Mouse (Mus musculus) testis, postnatal 10 days (tissue): Measurements from ENCODE around the gene Khdrbs1.
A peak's percentile ranks its signal among the peaks of the same experiment; 100 is the strongest.

ENCODE experiments used
- DNase-seq: peaks from one replicate; pipeline ENCODE4 v3.0.0; 2021; ENCODE audit warnings: low spot score

The Khdrbs1 gene

GRCm38 (mm10) chr4:129672878-129673449, 69.1 kb downstream of the Khdrbs1 start:
- no peak for DNase-seq

DNA sequence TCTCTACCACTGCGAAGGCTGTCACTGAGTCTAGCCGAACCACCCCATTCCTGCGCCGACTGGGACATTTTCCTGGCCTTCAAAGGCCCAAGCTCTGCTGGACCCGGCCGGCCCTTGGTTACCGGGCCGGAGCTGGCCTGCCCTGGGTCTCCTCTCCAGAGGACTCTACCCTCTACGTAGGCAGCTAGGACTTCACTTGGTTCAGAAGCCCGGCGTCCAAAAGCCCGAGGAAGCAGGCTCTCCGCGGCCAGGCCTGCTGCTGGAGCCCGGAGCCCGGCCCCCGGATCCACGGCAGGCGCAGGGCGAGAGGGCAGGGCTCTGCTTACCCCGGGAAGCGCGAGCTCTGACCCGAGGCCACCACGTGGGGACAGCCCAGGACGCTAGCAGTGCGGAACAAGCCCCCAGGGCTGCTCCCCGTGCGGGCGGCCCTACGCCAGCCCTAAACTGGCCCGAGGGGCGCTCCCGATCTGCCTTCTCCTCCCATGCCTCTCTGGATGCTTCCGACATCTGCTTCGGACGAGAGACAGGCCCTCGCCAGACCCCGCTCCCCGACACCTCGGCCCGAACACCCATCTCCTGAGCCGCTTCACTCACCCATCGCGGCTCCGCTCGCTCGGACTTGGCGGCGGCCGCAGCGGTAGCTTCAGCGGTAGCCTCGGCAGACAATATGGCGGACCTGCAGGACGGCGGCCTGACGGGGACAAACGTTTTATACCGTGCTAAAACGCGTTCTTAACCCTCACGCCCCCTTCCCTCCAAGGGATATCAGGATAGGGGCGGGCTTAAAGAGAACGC, 69.8 kb downstream of the Khdrbs1 start, which contains the start of gene Kpna6:
Kpna6 (minus strand) TSS at position 685 of the 795 bp plus-strand sequence.
- peak; percentile 91 for DNase-seq

- DNase-seq, result peak; percentile 62
Observed at GRCm38 (mm10) chr4:129671491-129672082, 70.5 kb downstream of the Khdrbs1 start.

DNA sequence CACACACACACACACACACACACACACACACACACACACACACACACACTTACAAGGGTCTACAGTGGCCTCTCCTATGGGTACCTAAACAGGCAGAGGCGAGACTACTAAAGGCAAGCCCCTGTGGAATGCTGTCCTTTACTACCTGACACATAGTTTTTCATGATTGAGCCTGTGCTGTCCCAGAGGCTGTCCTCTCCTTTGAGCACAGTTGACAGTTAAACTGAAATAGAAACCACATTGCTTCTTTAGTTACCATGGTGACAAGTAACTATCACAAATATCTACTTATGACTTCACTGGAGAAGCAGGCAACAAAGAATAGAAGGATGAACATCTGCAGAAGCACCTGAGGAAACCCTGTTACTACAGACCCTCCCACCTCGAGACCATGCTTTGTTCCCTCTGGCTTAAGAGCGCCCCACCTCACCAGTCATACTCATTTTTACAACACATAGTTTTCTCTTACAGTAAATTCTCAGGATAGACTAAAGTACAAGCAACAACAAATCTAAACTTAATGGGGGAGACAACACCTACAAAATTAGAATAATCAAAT, 79.8 kb downstream of the Khdrbs1 start:
- DNase-seq, result no peak

GRCm38 (mm10) chr4:129661584-129661983, 80.5 kb downstream of the Khdrbs1 start:
- no peak for DNase-seq

- DNase-seq, result no peak
Observed at GRCm38 (mm10) chr4:129654770-129655169, 87.3 kb downstream of the Khdrbs1 start.
